Mouse (Mus musculus) heart, embryonic 10.5 days (tissue): ENCODE data around the gene Tgm2. TPM values are rescaled to one million over a fixed set of nuclear protein-coding genes. Genes with fewer than 3 reads are reported as not detected.

Experiments
- DNase-seq: peaks from one replicate; pipeline ENCODE4 v3.0.0-alpha.2; 2017; ENCODE audit warnings: low spot score
- H3K27ac ChIP-seq: fragments of 300-500 bp; sonication (generic); 2 replicates; pipeline ENCODE4 v1.5.1; 2016; ENCODE audit warnings: mild to moderate bottlenecking
- H3K27me3 ChIP-seq: fragments of 300-500 bp; sonication (generic); 2 replicates; pipeline ENCODE4 v1.6.1; 2016; ENCODE audit warnings: mild to moderate bottlenecking; ENCODE audit not compliant: poor library complexity, insufficient read depth, severe bottlenecking
- H3K36me3 ChIP-seq: fragments of 300-500 bp; sonication (generic); 2 replicates; pipeline ENCODE4 v1.6.1; 2016; ENCODE audit warnings: mild to moderate bottlenecking, moderate library complexity
- H3K4me1 ChIP-seq: fragments of 300-500 bp; sonication (generic); 2 replicates; pipeline ENCODE4 v1.6.1; 2016; ENCODE audit warnings: mild to moderate bottlenecking
- H3K4me3 ChIP-seq: fragments of 300-500 bp; sonication (generic); 2 replicates; pipeline ENCODE4 v1.5.1; 2016; ENCODE audit warnings: mild to moderate bottlenecking, moderate library complexity
- H3K9me3 ChIP-seq: fragments of 300-500 bp; sonication (generic); 2 replicates; pipeline ENCODE4 v1.6.1; 2016; ENCODE audit warnings: mild to moderate bottlenecking, moderate library complexity
- WGBS: fragments of 180-500 bp; shearing (Covaris S2); methylation state at CpG from one replicate; pipeline ENCODE4 v1.1.7; 2016; 5-methylcytosine and 5-hydroxymethylcytosine counted together
- polyA plus RNA-seq: library from polyadenylated mRNA; unstranded; fragments of >200 nt; fragmentation: Nextera tagmentation; extraction: Ambion mirVana; gene quantifications from 2 replicates; pipeline ENCODE4 v1.2.1, GENCODE M21; 2016

The Tgm2 gene
- polyA plus RNA-seq, 1 experiment from 2014 or later, result 134 TPM

DNA sequence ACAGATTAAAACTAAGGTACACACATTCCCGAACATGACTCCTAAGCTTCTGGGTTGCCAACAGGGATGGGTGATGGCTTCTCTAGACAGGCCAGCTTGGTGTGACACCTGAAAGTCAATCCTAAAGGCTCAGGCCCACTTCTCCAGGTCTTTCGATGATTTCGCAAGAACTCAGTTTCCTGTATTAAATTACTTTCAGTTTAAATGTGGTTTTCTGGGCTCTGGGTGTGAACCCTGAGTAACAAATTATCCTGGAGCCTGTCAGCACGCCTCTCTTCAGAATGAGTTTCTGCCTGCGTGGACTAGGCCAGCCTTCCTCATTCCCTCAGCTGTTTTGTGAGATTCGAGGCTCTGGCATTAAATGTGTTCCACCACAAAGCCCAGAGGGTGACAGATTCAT is 16.8 kb upstream of the Tgm2 start:
- Histone ChIP-seq H3K4me3 (no peak overlapping the region), H3K9me3 (no peaks in the 10 kb centered on the region), H3K27ac (no peak overlapping the region), H3K36me3 (no peaks in the 10 kb centered on the region), H3K27me3 (no peaks in the 10 kb centered on the region), H3K4me1 (peaks cover 35% of the 10 kb centered on the region)
- DNase-seq, result no peak
- WGBS, result 81% methylated on average over 6 of the region's 6 CpGs

DNA sequence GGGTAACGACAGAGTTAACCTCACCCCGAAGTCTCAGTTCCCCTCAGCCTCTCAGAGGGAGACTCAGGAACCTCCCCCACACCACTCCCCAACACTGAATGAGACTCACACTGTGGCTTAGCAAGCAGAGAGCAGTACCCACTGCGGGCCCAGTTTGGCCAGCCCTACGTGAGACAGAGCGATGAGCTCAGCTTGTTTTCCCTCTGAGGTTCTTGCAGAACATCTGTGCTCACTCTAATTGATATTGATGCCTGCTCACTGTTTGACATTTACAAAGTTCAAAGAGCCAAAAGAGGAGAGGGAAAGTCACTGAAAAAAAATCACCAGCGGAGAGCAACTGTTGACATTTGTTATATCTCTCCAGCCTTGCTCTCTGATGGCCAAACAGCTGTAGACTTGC is 15.5 kb upstream of the Tgm2 start:
- no peak overlapping the region for H3K27ac ChIP-seq
- WGBS, result 83% methylated on average over 6 of the region's 6 CpGs
- H3K9me3 ChIP-seq, result no peaks in the 10 kb centered on the region
- H3K27me3 ChIP-seq, result no peaks in the 10 kb centered on the region
- peaks cover 22% of the 10 kb centered on the region for H3K4me1 ChIP-seq
- DNase-seq, result no peak
- no peak overlapping the region for H3K4me3 ChIP-seq
- H3K36me3 ChIP-seq, result no peaks in the 10 kb centered on the region

DNA sequence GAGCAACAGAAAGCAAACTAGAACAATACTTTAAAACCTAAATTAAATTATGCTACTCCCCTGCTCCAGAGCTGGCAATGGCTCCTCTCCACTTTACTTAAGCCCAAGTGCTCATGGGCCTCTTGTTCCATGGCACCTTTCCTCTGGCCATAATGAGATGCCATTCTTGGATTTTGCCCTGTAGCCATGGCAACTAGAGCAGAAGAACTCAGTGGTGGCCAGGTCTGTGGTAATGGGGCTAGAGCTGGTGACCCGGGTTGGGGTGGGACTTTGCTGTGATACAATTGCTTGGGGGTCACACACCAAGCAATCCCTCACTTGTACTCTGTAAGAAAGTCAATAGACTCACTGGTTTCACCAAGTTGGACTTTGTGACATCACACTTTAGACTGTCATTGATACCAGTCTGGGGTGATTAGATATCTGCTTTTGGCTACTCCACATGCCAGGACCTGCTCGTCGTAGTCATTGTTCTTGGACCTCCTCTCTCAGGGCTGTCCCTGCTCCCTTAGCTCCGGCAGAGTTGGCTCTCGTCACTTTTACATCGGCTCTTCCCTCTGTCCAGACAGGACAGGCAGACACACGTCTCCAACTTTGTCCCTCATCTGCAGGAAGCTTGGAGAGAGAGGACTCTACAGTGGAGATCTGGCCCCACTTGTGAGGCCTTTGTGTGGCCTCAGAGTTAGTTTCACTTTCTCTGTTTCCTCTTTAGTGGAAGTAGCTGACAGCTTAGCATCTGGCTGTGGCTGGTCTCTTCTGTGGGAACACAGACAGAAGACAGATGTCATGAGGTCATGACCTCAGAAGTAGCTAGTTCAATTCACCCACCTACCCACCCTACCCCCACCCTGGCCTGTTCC is 13.4 kb upstream of the Tgm2 start:
- no peaks in the 10 kb centered on the region for H3K9me3 ChIP-seq
- DNase-seq, result no peak
- 20% methylated on average over 7 of the region's 7 CpGs for WGBS
- no peaks in the 10 kb centered on the region for H3K36me3 ChIP-seq
- H3K27me3 ChIP-seq, result no peaks in the 10 kb centered on the region
- peaks cover 20% of the 10 kb centered on the region for H3K4me1 ChIP-seq
- H3K27ac ChIP-seq, result peak overlapping the region; percentile 90
- peak overlapping the region; percentile 46 for H3K4me3 ChIP-seq

DNA sequence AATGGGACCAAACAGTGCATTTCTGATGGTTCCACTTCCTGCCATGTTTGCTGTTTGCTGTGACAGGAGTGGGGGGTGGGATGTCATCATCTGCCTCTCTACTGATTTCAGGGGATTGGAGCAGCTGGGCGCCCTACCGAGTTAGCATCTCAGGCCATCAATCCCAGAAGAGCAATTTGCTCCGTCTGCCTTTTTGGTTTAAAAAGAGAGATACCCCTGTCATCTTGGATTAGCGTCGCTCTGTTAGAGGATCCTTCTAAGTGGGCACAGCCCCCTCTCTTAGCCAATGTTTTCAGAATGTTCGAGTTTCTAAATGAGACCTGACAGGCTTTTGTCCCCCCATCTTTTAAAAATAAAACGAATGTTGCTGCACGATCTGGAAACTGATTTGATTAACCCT is 11.4 kb upstream of the Tgm2 start:
- no peaks in the 10 kb centered on the region for H3K36me3 ChIP-seq
- DNase-seq, result no peak
- no peak overlapping the region for H3K27ac ChIP-seq
- H3K27me3 ChIP-seq, result no peaks in the 10 kb centered on the region
- 67% methylated on average over 8 of the region's 8 CpGs for WGBS
- H3K4me3 ChIP-seq, result no peak overlapping the region
- no peaks in the 10 kb centered on the region for H3K9me3 ChIP-seq
- peaks cover 38% of the 10 kb centered on the region for H3K4me1 ChIP-seq

DNA sequence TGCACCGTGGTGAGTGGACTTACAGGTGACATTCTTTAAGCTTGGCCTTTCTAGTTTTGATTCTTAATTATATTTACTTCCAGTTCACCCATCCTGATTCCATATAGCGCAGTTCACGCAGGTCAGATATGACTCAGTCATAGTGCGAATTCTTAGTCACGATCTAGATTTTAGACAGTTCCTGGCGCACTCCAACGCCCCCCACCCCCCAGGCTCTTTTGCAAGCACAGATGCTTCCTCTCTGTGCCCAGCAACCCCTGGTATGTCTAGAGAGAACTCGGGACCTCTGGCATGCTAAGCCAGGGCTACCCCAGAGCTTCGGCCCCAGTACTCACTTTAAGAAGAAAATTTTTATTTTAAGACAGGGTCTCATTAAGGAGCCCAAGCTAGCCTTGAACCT is 10.3 kb upstream of the Tgm2 start:
- H3K9me3 ChIP-seq, result no peaks in the 10 kb centered on the region
- H3K36me3 ChIP-seq, result no peaks in the 10 kb centered on the region
- H3K4me1 ChIP-seq, result peaks cover 39% of the 10 kb centered on the region
- 89% methylated on average over 9 of the region's 9 CpGs for WGBS
- no peak overlapping the region for H3K4me3 ChIP-seq
- H3K27ac ChIP-seq, result no peak overlapping the region
- H3K27me3 ChIP-seq, result no peaks in the 10 kb centered on the region
- DNase-seq, result no peak

DNA sequence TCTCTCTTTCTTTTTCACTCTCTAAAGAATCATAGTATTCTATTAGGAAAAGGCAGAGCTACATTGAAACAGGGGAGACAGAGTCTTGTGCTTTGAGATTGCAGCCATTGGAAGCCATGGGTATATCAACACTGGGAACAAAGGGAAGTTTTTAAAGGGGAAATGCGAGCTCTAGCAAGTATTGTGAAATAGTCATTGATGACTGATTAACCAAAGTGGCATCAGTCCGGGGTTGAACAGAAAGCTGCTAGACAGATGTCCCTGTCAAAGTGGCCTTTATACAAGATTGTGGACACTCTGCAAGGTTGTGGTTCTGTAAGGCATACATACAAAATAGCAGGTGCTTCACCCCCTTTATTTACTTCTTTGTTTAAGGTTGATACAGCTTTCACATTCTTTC is 9.4 kb upstream of the Tgm2 start:
- Histone ChIP-seq H3K9me3 (peaks cover 5% of the 10 kb centered on the region; the same call in 1 of the 2 replicates), H3K27ac (no peak overlapping the region), H3K27me3 (no peaks in the 10 kb centered on the region), H3K36me3 (no peaks in the 10 kb centered on the region), H3K4me3 (no peak overlapping the region), H3K4me1 (peaks cover 34% of the 10 kb centered on the region)
- no peak for DNase-seq
- WGBS, result 71% methylated on average over 2 of the region's 2 CpGs

DNA sequence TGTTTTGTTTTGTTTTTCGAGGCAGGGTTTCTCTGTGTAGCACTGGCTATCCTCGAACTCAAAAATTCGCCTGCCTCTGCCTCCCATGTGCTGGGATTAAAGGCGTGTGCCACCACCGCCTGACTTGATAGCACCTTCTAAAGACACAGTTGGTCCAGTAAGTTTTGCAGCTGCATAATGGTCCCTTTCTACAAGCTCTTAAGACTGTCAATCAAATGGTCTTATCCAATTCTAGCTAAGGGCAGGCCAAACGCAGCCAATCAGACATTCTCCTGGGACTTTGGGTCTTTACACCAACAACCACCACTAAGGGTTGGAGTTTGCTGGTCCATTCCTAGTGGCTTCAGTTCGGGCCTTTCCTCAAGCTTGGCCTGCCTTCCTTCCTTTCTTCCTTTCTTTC is 8.9 kb upstream of the Tgm2 start:
- H3K9me3 ChIP-seq, result peaks cover 5% of the 10 kb centered on the region; the same call in 1 of the 2 replicates
- 76% methylated on average over 7 of the region's 7 CpGs for WGBS
- peaks cover 29% of the 10 kb centered on the region for H3K4me1 ChIP-seq

DNA sequence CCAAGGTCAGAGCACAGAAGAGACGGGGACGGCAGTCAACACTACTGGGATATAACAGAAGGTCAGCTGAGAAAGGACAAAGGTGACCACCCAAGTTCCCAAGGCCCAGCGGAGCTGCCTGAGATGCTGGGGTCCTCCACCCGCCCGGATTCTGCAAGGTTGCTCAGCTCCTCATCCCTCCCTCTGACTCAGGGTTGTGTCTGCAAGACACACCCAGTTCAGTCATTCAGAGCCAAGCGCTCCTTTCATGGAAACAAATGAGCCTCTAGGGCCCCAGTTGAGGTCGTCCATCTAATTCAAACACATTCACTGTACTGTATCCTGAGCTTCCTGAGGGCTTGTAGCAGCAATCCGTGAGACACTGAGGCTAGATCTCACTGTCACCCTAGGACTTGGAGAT is 8.4 kb upstream of the Tgm2 start:
- Histone ChIP-seq H3K27me3 (no peaks in the 10 kb centered on the region), H3K27ac (peak overlapping the region; percentile 88; the same call in 1 of the 2 replicates), H3K36me3 (no peaks in the 10 kb centered on the region), H3K4me3 (no peak overlapping the region), H3K9me3 (peaks cover 5% of the 10 kb centered on the region; the same call in 1 of the 2 replicates), H3K4me1 (peaks cover 28% of the 10 kb centered on the region)
- 70% methylated on average over 8 of the region's 8 CpGs for WGBS
- no peak for DNase-seq

More for the DNA sequence above, 8.9 kb upstream of the Tgm2 start:
- H3K36me3 ChIP-seq, result no peaks in the 10 kb centered on the region
- no peaks in the 10 kb centered on the region for H3K27me3 ChIP-seq
- no peak for DNase-seq
- H3K4me3 ChIP-seq, result no peak overlapping the region
- no peak overlapping the region for H3K27ac ChIP-seq

DNA sequence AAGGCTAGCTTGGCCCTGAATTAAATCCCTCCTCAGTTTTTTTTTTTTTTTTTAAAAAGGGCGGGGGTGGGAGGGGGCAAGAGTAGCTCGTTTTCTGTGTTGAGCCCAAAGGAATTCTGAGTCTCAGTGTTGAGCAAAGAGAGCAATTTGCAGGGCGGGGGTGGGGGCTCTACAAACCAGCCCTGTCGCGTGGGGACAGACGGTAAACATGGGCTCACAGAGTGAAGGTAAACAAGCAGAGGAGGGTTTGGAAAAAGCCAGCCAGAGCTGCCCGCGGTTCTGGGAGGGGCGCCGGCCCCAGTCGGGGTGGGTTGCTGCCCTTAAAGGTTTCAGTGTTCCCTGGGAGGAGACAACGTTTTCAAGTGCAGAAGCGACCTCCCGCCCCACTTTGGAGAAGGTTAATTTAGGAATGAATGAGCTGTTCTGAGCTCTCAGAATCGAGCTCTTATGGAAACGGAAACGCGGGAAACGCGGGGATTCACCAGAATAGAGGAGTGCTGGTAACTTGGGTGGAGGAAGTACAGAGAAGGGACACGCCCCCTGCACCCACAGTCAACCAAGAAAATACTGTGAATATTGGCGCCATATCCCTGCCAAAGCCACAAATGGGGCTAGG is 7.6 kb upstream of the Tgm2 start:
- Histone ChIP-seq H3K27ac (peak overlapping the region; percentile 88), H3K9me3 (peaks cover 5% of the 10 kb centered on the region; the same call in 1 of the 2 replicates), H3K4me1 (peaks cover 24% of the 10 kb centered on the region), H3K36me3 (no peaks in the 10 kb centered on the region), H3K4me3 (peak overlapping the region; percentile 63), H3K27me3 (no peaks in the 10 kb centered on the region)
- WGBS, result 2% methylated on average over 22 of the region's 22 CpGs
- no peak for DNase-seq

DNA sequence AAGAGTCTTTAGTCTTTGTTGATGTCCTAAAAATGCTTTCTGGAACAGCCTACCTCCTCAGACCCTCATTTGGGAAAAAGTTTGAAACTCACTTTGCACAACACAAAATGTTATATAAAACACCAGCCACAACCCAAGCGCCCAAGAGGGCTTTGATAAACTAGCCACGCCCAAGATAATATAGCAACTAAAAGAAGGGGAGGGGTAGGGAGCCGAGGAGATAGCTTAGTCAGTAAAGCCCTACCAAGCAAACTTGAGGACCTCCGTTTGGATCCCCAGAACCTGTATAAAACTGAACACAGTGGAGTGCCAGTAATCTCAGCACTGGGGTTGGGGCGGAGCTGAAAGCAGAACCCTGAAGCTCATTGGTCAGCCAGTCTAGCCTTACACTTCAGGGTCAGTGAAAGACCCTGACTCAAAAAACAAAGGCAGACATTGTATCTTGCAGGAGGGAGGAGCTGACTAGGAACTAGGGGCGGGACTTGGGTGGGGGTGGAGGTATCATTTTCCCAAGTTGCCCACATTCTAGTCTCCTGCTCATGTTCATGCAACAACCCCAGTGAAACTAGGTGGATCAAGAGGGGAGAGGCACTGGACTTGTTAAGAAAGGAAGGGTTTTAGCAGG is 6.6 kb upstream of the Tgm2 start:
- WGBS, result 43% methylated on average over 6 of the region's 6 CpGs
- Histone ChIP-seq H3K4me3 (no peak overlapping the region), H3K4me1 (peaks cover 24% of the 10 kb centered on the region), H3K27ac (peak overlapping the region; percentile 72), H3K9me3 (peaks cover 5% of the 10 kb centered on the region; the same call in 1 of the 2 replicates), H3K36me3 (no peaks in the 10 kb centered on the region), H3K27me3 (no peaks in the 10 kb centered on the region)
- no peak for DNase-seq

DNA sequence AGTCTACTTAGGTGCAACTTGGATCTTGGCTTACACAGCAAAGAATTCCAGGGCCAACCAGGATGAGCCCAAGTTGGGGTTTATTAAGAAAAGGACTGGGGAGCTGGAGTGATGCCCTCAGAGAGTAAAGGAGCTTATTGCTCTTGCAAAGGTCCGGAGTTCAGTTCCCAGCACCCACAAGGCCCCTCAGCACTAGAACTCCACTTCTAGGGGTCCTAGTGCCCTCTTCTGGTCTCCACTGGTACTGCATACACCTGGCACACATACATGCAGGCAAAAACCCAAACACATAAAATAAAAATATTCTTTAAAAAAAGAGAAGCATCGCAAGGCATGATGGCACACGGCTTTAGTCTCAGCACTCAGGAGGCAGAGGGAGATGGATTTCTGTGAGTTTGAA is 4.8 kb upstream of the Tgm2 start:
- no peak for DNase-seq
- peaks cover 5% of the 10 kb centered on the region; the same call in 1 of the 2 replicates for H3K9me3 ChIP-seq
- 95% methylated on average over 3 of the region's 3 CpGs for WGBS
- H3K36me3 ChIP-seq, result no peaks in the 10 kb centered on the region
- no peak overlapping the region for H3K27ac ChIP-seq
- no peaks in the 10 kb centered on the region for H3K27me3 ChIP-seq
- H3K4me1 ChIP-seq, result peaks cover 25% of the 10 kb centered on the region
- H3K4me3 ChIP-seq, result no peak overlapping the region

DNA sequence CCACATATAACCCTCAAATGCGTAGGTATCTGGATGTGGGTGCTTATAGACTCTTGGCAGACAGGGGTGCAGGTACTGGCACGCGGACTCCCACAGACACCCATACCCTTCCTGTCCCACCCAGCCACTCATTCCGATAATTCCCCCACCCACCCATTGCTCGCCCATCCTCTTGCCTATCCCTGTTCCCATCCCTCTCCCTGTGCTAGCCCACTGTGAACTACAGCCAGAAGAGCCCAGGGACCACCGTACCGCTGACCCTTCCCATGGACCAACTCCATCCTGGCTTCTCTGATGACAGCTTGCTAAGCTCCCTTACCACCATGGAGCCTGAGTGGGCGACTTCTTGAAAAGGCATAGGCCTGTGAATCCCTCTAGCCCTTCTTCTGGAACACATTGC is 735 bp upstream of the Tgm2 start:
- Histone ChIP-seq H3K27ac (no peak overlapping the region; the same call in 1 of the 2 replicates), H3K4me1 (peaks cover 45% of the 10 kb centered on the region), H3K36me3 (peaks cover 12% of the 10 kb centered on the region; the same call in 1 of the 2 replicates), H3K9me3 (peaks cover 5% of the 10 kb centered on the region; the same call in 1 of the 2 replicates), H3K4me3 (no peak overlapping the region), H3K27me3 (no peaks in the 10 kb centered on the region)
- no peak for DNase-seq
- 89% methylated on average over 8 of the region's 8 CpGs for WGBS

DNA sequence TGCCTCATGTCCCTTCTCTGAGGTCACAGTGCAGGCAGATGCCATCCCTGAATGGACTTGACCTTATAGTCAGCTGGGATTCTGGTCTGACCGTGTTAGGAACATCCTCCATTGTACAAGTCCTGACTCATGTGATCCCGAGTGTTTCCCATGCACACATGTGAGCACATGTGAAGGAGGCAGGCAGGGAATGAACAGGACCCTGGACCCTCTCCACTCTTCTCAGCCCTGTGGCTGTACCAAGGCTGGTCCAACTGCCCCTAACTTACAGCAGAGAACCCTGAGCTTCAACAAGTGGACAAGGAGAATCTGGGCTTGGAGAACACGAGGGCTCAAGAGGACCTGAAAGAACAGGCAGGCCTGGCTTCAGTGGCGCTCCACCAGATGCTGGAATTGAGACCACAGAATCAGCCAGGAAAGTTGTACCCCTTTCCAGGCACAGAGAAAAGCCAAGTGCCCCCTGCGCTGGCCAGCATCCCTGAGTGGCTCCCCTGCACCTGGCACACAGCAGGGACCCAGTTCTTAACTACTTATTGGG is 639 bp downstream of the Tgm2 start:
- 53% methylated on average over 5 of the region's 5 CpGs for WGBS
- Histone ChIP-seq H3K4me3 (peak overlapping the region; percentile 73), H3K9me3 (no peaks in the 10 kb centered on the region), H3K4me1 (peaks cover 59% of the 10 kb centered on the region), H3K27me3 (no peaks in the 10 kb centered on the region), H3K27ac (peak overlapping the region; percentile 93), H3K36me3 (peaks cover 26% of the 10 kb centered on the region; the same call in 1 of the 2 replicates)
- DNase-seq, result no peak
